Mouse (Mus musculus): ENCODE data around the gene Hexim1. TPM values are rescaled to one million over a fixed set of nuclear protein-coding genes. Genes with fewer than 3 reads are reported as not detected.

Gene Hexim1
- total RNA-seq, 1 experiment, result 29.1 TPM

DNA sequence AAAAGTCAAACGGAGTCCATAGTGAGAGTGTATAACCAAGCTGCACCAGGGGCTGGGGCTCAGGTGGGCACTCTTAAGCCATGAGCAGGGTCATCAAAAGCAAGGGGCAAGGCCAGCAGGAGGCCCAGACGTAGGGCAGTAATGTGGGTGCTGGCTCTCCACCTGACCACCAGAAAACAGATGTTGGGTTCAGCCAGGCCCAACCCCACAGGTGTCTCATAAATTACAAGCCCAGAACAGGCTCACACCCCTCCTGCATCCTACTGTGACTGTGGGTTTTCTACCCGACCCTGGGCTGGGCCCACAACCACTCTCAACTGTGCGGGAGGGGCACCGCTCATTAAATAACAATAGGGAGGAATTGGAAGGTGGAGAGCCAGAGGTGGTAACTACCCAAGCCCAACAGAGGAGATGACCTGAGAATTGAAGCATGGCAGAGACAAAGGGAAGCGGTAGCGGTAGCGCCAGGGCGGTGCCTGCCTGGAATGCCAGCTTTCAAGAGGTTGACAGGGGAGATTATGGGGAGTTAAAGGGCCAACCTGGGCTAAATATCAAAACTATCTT lies 20.8 kb upstream of the Hexim1 start:
- Histone ChIP-seq H3K36me3 (ENCODE audit: control insufficient read depth, insufficient read depth, low read length, poor library complexity, severe bottlenecking) (no peaks in the 10 kb centered on the region), H3K4me1 (ENCODE audit: control insufficient read depth in 2 of 2, insufficient read depth in 2 of 2, low read length in 2 of 2, poor library complexity in 1 of 2) (peaks cover 7 to 44% of the 10 kb centered on the region in 2 experiments; a peak in 3 of 4 replicates), H3K9me3 (ENCODE audit: control insufficient read depth, insufficient read depth, low read depth, low read length) (no peaks in the 10 kb centered on the region), H3K9ac (ENCODE audit: insufficient read depth, low read depth, low read length, poor library complexity, severe bottlenecking) (0 out of 2 replicates have a peak overlapping the region, but pooled peaks have one; percentile 33), H3K27ac (ENCODE audit: insufficient read depth, low read depth, low read length, poor library complexity, severe bottlenecking) (peak overlapping the region; percentile 5; the same call in 1 of the 2 replicates), H3K4me3 (ENCODE audit: insufficient read depth in 1 of 2, low read depth in 1 of 2, low read length in 2 of 2, poor library complexity in 1 of 2, severe bottlenecking in 1 of 2) (no peak overlapping the region)
- no peak for DNase-seq (ENCODE audit: low read depth, low spot score)
- in situ Hi-C loops (cut with MboI; ENCODE audit: low sequenced_read_pairs in 2 of 2, unreplicated experiment in 2 of 2), result no loop called here
- TF ChIP-seq HCFC1 (IDR thresholded peaks at IDR 0.05; ENCODE audit: borderline replicate concordance, insufficient read depth, low read length) (no peak), MAFK (IDR thresholded peaks at IDR 0.05; ENCODE audit: insufficient read depth, low read depth, low read length) (no peak), ZNF384 (IDR thresholded peaks at IDR 0.05; ENCODE audit: low read depth, low read length) (no peak)

DNA sequence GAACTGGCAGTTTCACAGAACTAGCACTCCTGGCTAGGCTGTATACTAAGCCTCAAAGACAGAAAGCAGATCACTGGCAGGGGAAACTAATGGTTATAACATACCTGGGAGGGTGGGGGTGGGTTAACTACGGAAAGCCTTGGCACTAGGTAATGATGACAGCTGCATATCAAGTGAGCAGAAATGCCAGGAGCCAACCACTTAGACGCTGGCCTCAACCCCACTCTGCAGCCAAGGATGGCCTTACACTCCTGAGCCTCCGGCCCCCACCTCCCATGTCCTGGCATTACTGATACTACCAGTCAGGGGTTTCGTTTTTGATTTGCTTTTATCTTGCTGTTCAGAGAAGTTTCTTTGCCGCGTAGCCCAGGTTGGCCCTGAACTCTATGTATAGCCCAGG lies 20.2 kb upstream of the Hexim1 start:
- TF ChIP-seq ZC3H11A (IDR thresholded peaks at IDR 0.05; ENCODE audit: borderline replicate concordance, low read depth, low read length) (no peak), CHD2 (IDR thresholded peaks at IDR 0.05; ENCODE audit: low read depth, low read length) (no peak), MAFK (IDR thresholded peaks at IDR 0.05; ENCODE audit: insufficient read depth, low read depth, low read length) (no peak), ZNF384 (IDR thresholded peaks at IDR 0.05; ENCODE audit: low read depth, low read length) (no peak), HCFC1 (IDR thresholded peaks at IDR 0.05; ENCODE audit: borderline replicate concordance, insufficient read depth, low read length) (no peak)
- DNase-seq (ENCODE audit: low read depth, low spot score), result no peak
- no peak overlapping the region for H3K4me3 ChIP-seq (ENCODE audit: insufficient read depth in 1 of 2, low read depth in 1 of 2, low read length in 2 of 2, poor library complexity in 1 of 2, severe bottlenecking in 1 of 2)
- no peak overlapping the region for H3K27ac ChIP-seq (ENCODE audit: insufficient read depth, low read depth, low read length, poor library complexity, severe bottlenecking)
- no peaks in the 10 kb centered on the region for H3K9me3 ChIP-seq (ENCODE audit: control insufficient read depth, insufficient read depth, low read depth, low read length)
- H3K36me3 ChIP-seq (ENCODE audit: control insufficient read depth, insufficient read depth, low read length, poor library complexity, severe bottlenecking), result no peaks in the 10 kb centered on the region
- in situ Hi-C loops (cut with MboI; ENCODE audit: low sequenced_read_pairs in 2 of 2, unreplicated experiment in 2 of 2), result no loop called here
- H3K9ac ChIP-seq (ENCODE audit: insufficient read depth, low read depth, low read length, poor library complexity, severe bottlenecking), result no peak overlapping the region
- peaks cover 7 to 44% of the 10 kb centered on the region in 2 experiments; a peak in 3 of 4 replicates for H3K4me1 ChIP-seq (ENCODE audit: control insufficient read depth in 2 of 2, insufficient read depth in 2 of 2, low read length in 2 of 2, poor library complexity in 1 of 2)

DNA sequence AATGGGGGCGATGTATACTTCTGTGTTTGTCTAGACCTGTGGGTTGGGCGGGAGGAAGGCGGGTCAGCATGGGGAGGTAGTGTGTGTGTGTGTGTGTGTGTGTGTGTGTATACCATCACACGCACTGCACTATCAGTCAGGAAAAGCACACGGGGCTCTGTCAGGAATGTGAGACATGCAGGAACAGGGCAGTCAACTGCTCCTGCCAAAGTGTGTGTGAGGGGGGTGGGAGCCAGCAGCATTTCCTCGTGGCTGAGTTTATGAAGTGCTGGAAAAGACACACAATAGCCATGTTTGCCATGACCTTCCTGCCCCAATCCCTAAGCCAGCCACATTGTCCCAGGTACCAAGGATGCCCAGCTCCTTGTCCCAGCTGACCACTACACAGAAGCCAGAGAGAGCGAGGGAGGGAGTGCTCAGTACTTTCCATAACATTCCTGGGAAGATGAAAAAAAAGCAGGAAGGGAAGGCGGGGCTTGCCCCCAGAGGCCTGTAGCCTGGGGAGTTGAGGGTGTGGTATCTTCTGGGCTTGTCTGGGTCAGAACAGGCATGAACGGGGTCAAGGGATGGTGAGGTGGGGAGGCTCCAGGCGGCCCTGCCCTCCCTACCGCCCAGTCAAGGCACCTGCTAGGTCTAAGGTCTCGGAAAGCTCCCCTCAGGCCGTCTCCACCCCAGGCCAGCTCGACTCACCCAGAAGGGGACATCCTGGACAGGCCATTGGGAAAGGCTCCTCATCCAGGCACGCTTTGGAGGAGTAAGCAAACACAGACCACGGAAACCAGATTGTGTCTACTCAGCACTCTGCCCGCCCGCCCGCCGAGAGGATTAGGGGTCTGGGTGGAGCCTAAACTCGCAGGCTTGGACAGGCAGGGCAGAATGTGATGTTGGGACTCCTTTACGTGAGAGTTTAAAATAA lies 18.8 kb upstream of the Hexim1 start:
- peak; percentile 96 for TF ChIP-seq MAFK (IDR thresholded peaks at IDR 0.05; ENCODE audit: insufficient read depth, low read depth, low read length)
- TF ChIP-seq HCFC1 (IDR thresholded peaks at IDR 0.05; ENCODE audit: borderline replicate concordance, insufficient read depth, low read length), result no peak
- no peak for TF ChIP-seq CHD2 (IDR thresholded peaks at IDR 0.05; ENCODE audit: low read depth, low read length)
- peak; percentile 70 for TF ChIP-seq ZNF384 (IDR thresholded peaks at IDR 0.05; ENCODE audit: low read depth, low read length)
- no peak for TF ChIP-seq ZC3H11A (IDR thresholded peaks at IDR 0.05; ENCODE audit: borderline replicate concordance, low read depth, low read length)
- Histone ChIP-seq H3K27ac (ENCODE audit: insufficient read depth, low read depth, low read length, poor library complexity, severe bottlenecking) (peak overlapping the region; percentile 10; the same call in 1 of the 2 replicates), H3K36me3 (ENCODE audit: control insufficient read depth, insufficient read depth, low read length, poor library complexity, severe bottlenecking) (no peaks in the 10 kb centered on the region), H3K9me3 (ENCODE audit: control insufficient read depth, insufficient read depth, low read depth, low read length) (no peaks in the 10 kb centered on the region), H3K4me1 (ENCODE audit: control insufficient read depth in 2 of 2, insufficient read depth in 2 of 2, low read length in 2 of 2, poor library complexity in 1 of 2) (peaks cover 7 to 47% of the 10 kb centered on the region in 2 experiments; a peak in 3 of 4 replicates), H3K4me3 (ENCODE audit: insufficient read depth in 1 of 2, low read depth in 1 of 2, low read length in 2 of 2, poor library complexity in 1 of 2, severe bottlenecking in 1 of 2) (peak overlapping the region; percentile 50), H3K9ac (ENCODE audit: insufficient read depth, low read depth, low read length, poor library complexity, severe bottlenecking) (peak overlapping the region; percentile 21; the same call in 1 of the 2 replicates)
- DNase-seq (ENCODE audit: low read depth, low spot score), result no peak
- in situ Hi-C loops (cut with MboI; ENCODE audit: low sequenced_read_pairs in 2 of 2, unreplicated experiment in 2 of 2), result no loop called here

DNA sequence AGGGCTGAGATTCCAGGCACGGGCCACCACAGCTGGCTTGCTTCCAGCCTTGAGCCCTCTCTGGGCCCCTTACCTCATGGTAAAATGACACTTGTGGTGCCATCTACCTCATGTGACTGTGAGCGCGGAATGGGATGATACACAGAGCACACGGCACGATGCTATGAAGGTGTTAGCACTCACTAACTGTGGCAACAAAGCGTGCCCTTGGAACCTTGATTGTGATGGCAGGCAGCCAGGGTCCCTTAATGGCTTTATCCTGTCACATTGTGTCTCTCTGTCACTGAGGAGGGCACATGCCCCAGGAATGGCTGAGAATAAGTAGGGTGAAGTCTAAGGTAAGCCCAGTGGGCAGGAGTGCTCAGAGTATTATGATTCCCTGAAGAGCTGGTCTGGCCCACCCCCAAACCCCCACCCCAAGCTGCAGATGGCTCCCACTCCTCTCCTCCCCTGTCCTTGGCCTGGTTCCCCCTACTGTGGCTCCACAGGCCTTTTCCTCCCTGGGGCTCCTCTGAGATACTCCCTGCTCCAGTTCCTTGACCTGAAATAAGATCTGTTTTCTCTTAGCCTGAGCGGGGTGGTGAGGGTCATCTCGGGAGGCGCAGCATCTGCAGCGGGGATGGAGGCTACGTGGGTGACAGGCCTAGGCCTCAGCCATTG lies 17.4 kb upstream of the Hexim1 start:
- no peak overlapping the region for H3K27ac ChIP-seq (ENCODE audit: insufficient read depth, low read depth, low read length, poor library complexity, severe bottlenecking)
- DNase-seq (ENCODE audit: low read depth, low spot score), result no peak
- no peaks in the 10 kb centered on the region for H3K9me3 ChIP-seq (ENCODE audit: control insufficient read depth, insufficient read depth, low read depth, low read length)
- in situ Hi-C loops (cut with MboI; ENCODE audit: low sequenced_read_pairs in 2 of 2, unreplicated experiment in 2 of 2), result no loop called here
- H3K9ac ChIP-seq (ENCODE audit: insufficient read depth, low read depth, low read length, poor library complexity, severe bottlenecking), result no peak overlapping the region
- H3K4me1 ChIP-seq (ENCODE audit: control insufficient read depth in 2 of 2, insufficient read depth in 2 of 2, low read length in 2 of 2, poor library complexity in 1 of 2), result peaks cover 7 to 53% of the 10 kb centered on the region in 2 experiments; a peak in 3 of 4 replicates
- no peak overlapping the region for H3K4me3 ChIP-seq (ENCODE audit: insufficient read depth in 1 of 2, low read depth in 1 of 2, low read length in 2 of 2, poor library complexity in 1 of 2, severe bottlenecking in 1 of 2)
- TF ChIP-seq ZNF384 (IDR thresholded peaks at IDR 0.05; ENCODE audit: low read depth, low read length) (no peak), HCFC1 (IDR thresholded peaks at IDR 0.05; ENCODE audit: borderline replicate concordance, insufficient read depth, low read length) (no peak), MAFK (IDR thresholded peaks at IDR 0.05; ENCODE audit: insufficient read depth, low read depth, low read length) (no peak), CHD2 (IDR thresholded peaks at IDR 0.05; ENCODE audit: low read depth, low read length) (no peak), ZC3H11A (IDR thresholded peaks at IDR 0.05; ENCODE audit: borderline replicate concordance, low read depth, low read length) (no peak)
- H3K36me3 ChIP-seq (ENCODE audit: control insufficient read depth, insufficient read depth, low read length, poor library complexity, severe bottlenecking), result no peaks in the 10 kb centered on the region
